Mouse (Mus musculus) heart, adult 2 months (tissue): ENCODE measurements at regions not wholly inside any gene's neighbourhood (a gene's known extent, or its start where the extent isn't known, plus 50 kb on each side); places are given as distances from the start of the nearest gene placed in this dataset.

Experiments
- DNase-seq, 2 experiments: peaks; one replicate each; pipeline ENCODE4 v3.0.0; 2021
- H3K27ac ChIP-seq: fragments of 200-600 bp; 2 replicates; pipeline ENCODE4 v1.8.1; 2022
- H3K27me3 ChIP-seq: fragments of 200-500 bp; 2 replicates; pipeline ENCODE4 v1.6.1; 2012; ENCODE audit warnings: mild to moderate bottlenecking, low read length, inconsistent platforms, mixed read lengths; ENCODE audit not compliant: control insufficient read depth, insufficient read depth
- H3K36me3 ChIP-seq: fragments of 200-500 bp; 2 replicates; pipeline ENCODE4 v1.6.1; 2012; ENCODE audit warnings: low read length, inconsistent platforms; ENCODE audit not compliant: control insufficient read depth, insufficient read depth
- H3K4me1 ChIP-seq: fragments of 200-500 bp; 2 replicates; pipeline ENCODE4 v1.6.1; 2011; ENCODE audit warnings: low read length; ENCODE audit not compliant: control insufficient read depth, insufficient read depth
- H3K4me3 ChIP-seq: fragments of 200-600 bp; 2 replicates; pipeline ENCODE4 v1.8.1; 2022
- H3K79me2 ChIP-seq: fragments of 200-500 bp; replicated peaks from 2 replicates; pipeline ENCODE4 v1.6.1; 2012; ENCODE audit warnings: mild to moderate bottlenecking, inconsistent platforms, low read length, moderate library complexity, mixed read lengths; ENCODE audit not compliant: control insufficient read depth, insufficient read depth
- H3K9ac ChIP-seq: fragments of 200-500 bp; 2 replicates; pipeline ENCODE4 v1.6.1; 2012; ENCODE audit warnings: low read depth, mild to moderate bottlenecking, control low read depth, inconsistent platforms, low read length, mixed read lengths
- CTCF ChIP-seq: fragments of 200-600 bp; IDR thresholded peaks from 2 replicates; pipeline ENCODE4 v1.8.1; 2022; ENCODE audit warnings: antibody characterized with exemption, mild to moderate bottlenecking, moderate library complexity
- EP300 ChIP-seq: fragments of 200-500 bp; IDR thresholded peaks from 2 replicates; pipeline ENCODE4 v1.6.1; 2011; ENCODE audit warnings: low read depth, low read length, control low read depth; ENCODE audit not compliant: insufficient read depth
- POLR2A ChIP-seq: fragments of 200-500 bp; IDR thresholded peaks from 2 replicates; pipeline ENCODE4 v1.6.1; 2011; ENCODE audit warnings: mild to moderate bottlenecking, low read depth, low read length, control low read depth; ENCODE audit not compliant: insufficient read depth
- WGBS: fragments of 180-500 bp; shearing (Covaris S2); methylation state at CpG from one replicate; pipeline ENCODE4 v1.1.7; 2018; 5-methylcytosine and 5-hydroxymethylcytosine counted together
- intact Hi-C: fragments of 180-260 bp; cut with DNase I; formaldehyde crosslinking; loops from one replicate; pipeline ENCODE4 v1.15.1; 2025

DNA sequence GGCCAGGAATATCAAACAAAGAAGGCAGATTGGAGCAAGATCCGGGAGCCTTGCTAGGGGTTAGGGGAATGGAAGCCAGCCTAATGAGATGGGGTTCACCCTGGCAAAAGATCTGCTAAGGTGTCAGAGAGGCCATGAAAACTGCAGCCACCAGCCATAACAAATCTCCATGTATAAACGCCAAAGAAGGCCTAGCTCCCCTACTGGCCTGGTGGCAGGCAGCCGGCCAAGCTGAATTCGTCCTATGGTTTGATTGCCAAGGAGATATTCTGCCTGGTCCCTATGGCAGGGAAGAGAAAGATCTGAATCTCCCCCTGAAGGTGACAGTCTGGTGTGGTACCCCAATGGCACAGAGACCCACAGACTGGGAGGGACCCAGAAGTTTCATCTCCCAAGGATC is 104.8 kb upstream of the E030018B13Rik start:
- intact Hi-C loops: no loop called here
- no peak overlapping the region for H3K27ac ChIP-seq
- no peaks in the 10 kb centered on the region for H3K27me3 ChIP-seq
- no peak for DNase-seq
- H3K79me2 ChIP-seq: no peaks in the 10 kb centered on the region
- no peak for TF ChIP-seq POLR2A
- no peak for TF ChIP-seq CTCF
- TF ChIP-seq EP300: no peak
- 78% methylated on average over 4 of the region's 4 CpGs for WGBS
- no peak overlapping the region for H3K4me3 ChIP-seq
- peaks cover 5% of the 10 kb centered on the region for H3K4me1 ChIP-seq
- H3K9ac ChIP-seq: no peak overlapping the region
- H3K36me3 ChIP-seq: no peaks in the 10 kb centered on the region

DNA sequence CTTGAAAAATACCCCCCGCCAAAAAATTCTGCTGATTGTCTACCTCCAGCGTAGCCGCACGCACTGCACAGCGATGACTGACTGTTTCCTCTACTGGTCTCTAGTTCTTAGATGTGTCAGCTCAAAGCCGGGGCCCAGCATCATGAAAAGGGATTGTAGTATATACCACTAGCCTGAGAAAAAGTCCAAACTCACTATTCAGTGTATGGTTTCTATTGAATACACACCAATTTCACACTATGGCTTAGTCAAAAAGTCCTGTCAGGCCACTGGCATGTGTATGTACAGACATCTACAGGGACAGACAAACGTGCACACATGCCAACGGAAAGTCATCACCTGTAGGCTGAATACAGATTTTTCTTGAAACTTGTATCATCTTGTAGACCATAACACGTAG is 101.1 kb upstream of the E030018B13Rik start:
- WGBS: 84% methylated on average over 9 of the region's 9 CpGs
- TF ChIP-seq EP300 (no peak), CTCF (no peak), POLR2A (no peak)
- Histone ChIP-seq H3K9ac (no peak overlapping the region), H3K27me3 (no peaks in the 10 kb centered on the region), H3K36me3 (no peaks in the 10 kb centered on the region), H3K27ac (no peak overlapping the region), H3K79me2 (no peaks in the 10 kb centered on the region), H3K4me3 (no peak overlapping the region), H3K4me1 (peaks cover 8% of the 10 kb centered on the region)
- intact Hi-C loops: loop anchor here (5.0 kb wide), 2 partner anchors 37 to 72 kb away; no protein-coding TSS in a partner anchor
- no peak for DNase-seq

DNA sequence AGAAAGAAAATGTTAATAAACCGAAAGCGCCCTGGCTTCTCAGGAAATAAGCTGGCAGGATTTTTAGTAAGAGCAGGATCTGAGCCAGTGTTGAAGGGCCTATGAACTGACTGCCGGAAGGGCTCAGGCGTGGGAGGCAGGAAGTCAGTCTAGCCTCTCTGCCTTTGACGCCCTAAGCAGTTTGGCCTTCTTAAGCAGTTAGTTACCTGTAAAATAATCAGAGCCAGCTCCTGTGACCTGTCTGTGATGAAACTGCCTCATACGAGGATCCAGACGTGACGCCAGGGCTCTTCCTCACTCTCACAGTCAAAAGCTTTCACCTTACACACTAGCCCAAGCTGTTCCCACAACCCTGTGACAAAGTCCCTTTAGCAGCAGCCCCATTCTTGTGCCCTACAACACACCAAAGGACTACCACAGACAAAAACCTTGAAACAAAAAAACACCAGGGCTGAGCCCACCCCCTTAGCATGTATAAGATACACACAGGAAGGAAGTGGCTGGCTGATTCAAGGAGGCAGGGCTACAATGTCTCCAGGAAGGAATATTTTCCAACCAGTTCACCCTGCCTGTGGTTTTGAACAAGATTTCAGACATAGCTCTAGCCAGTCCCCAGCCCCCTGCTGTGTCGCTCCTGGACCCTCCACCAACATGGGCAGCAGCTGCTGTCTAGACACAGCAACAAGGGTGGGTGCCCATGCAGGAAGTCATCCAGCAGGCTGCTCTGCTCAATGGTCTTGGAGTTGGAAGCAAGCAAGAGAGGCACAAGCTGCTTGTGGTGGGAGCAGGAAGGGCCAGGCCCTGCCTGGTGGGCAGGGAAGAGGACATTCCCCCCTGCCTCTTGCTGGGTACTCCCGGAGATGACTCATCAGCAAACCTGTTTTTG is 100.4 kb upstream of the E030018B13Rik start:
- Histone ChIP-seq H3K36me3 (no peaks in the 10 kb centered on the region), H3K27me3 (no peaks in the 10 kb centered on the region), H3K27ac (peak overlapping the region; percentile 61), H3K9ac (no peak overlapping the region), H3K79me2 (no peaks in the 10 kb centered on the region), H3K4me1 (peaks cover 8% of the 10 kb centered on the region), H3K4me3 (no peak overlapping the region)
- TF ChIP-seq EP300: peak; percentile 63; the same call in 1 of the 2 replicates
- TF ChIP-seq POLR2A: no peak
- WGBS: 46% methylated on average over 10 of the region's 10 CpGs
- peak; percentile 40 to 52 for DNase-seq
- intact Hi-C loops: loop anchor here (5.0 kb wide), 2 partner anchors 36 to 71 kb away; no protein-coding TSS in a partner anchor

DNA sequence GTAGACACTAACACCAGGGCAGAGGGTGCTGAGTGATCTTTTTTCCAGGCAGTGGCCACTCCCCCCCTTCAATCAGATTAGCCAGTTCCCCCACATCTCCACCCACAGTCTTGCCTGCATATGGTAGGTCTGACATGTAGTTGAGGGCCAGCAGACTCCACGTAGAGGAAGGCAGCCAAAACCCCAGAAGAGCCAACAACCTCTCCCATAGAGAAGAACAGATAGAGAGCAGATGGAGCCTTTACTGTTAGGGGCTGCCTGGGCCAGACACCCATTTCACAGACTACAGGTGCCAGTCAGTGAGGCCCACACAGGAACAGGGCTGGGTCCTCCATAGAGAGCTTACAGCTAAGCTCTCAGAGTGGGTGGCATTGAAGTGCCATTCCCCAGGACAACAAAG is 99.2 kb upstream of the E030018B13Rik start:
- 88% methylated on average over 1 of the region's 1 CpGs for WGBS
- Histone ChIP-seq H3K4me3 (no peak overlapping the region), H3K27me3 (no peaks in the 10 kb centered on the region), H3K36me3 (no peaks in the 10 kb centered on the region), H3K4me1 (peaks cover 8% of the 10 kb centered on the region), H3K9ac (no peak overlapping the region), H3K27ac (no peak overlapping the region), H3K79me2 (no peaks in the 10 kb centered on the region)
- TF ChIP-seq POLR2A (no peak), CTCF (no peak), EP300 (no peak)
- no peak for DNase-seq
- intact Hi-C loops: loop anchor here (5.0 kb wide), 2 partner anchors 35 to 70 kb away; no protein-coding TSS in a partner anchor

DNA sequence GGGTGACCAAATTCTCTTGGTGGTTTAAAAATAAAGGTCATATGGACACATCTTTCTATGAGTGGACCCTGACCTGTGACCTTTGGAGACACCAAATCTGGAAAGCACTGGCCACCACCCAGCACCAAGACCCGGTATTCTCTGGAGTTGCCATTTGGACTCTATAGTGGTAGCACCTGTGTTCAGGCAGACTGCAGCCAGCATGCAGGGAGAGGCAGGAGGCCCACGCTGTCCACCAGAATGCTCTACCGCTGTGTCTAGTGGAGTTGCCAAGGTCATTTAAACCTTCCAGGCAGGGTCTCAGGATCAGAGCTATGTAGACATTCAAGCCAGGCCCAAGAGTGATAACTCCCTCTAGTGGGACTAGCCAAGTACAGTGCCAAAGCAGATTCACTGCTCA is 98.6 kb upstream of the E030018B13Rik start:
- H3K79me2 ChIP-seq: no peaks in the 10 kb centered on the region
- no peaks in the 10 kb centered on the region for H3K36me3 ChIP-seq
- no peak for DNase-seq
- TF ChIP-seq EP300: no peak
- no peak for TF ChIP-seq POLR2A
- no peak for TF ChIP-seq CTCF
- intact Hi-C loops: loop anchor here (2.0 to 5.0 kb wide), 3 partner anchors 34 to 69 kb away; no protein-coding TSS in a partner anchor
- no peak overlapping the region for H3K4me3 ChIP-seq
- H3K27me3 ChIP-seq: no peaks in the 10 kb centered on the region
- peaks cover 8% of the 10 kb centered on the region for H3K4me1 ChIP-seq
- 88% methylated on average over 3 of the region's 3 CpGs for WGBS
- H3K27ac ChIP-seq: no peak overlapping the region
- H3K9ac ChIP-seq: no peak overlapping the region

DNA sequence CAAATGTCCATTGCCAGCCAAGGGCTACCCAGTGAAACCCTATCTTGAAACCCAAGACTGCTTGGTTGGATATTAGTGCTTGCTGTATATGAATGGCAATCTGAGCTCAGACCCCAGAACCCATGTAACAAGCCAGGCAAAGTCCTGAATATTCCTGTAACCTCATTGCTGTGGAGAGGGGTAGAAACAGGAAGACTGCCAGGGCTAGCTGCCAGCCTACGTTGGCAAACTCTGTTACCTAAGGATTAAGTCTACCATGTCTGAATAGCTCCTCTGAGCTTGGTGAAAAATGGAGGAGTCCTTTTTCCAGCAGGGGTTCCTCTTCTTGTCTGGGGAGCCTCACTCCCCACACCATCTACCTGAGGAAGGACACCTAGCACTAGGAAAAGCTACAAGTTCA is 96.4 kb upstream of the E030018B13Rik start:
- intact Hi-C loops: no loop called here
- no peaks in the 10 kb centered on the region for H3K36me3 ChIP-seq
- no peak for DNase-seq
- WGBS: 53% methylated on average over 1 of the region's 1 CpGs
- H3K79me2 ChIP-seq: no peaks in the 10 kb centered on the region
- H3K27ac ChIP-seq: no peak overlapping the region
- H3K9ac ChIP-seq: no peak overlapping the region
- no peak overlapping the region for H3K4me3 ChIP-seq
- no peak for TF ChIP-seq POLR2A
- no peak for TF ChIP-seq EP300
- TF ChIP-seq CTCF: no peak
- peaks cover 13% of the 10 kb centered on the region for H3K4me1 ChIP-seq
- no peaks in the 10 kb centered on the region for H3K27me3 ChIP-seq
